Mouse (Mus musculus) neural tube, embryonic 11.5 days (tissue): Measurements from ENCODE around the gene Plin5. TPM values are rescaled to one million over a fixed set of nuclear protein-coding genes. Genes with fewer than 3 reads are reported as not detected.
"Not testable (repeated sequence)": the region's sequence is repeated elsewhere in the genome, so short reads cannot be mapped to it uniquely, and the experiment has no call there.

Experiments used
- ATAC-seq: fragments of 200-750 bp; cut with Nextera tagmentation; 2 replicates; pipeline ENCODE4 v1.8.0; 2017; ENCODE audit warnings: moderate number of reproducible peaks, mild to moderate bottlenecking, moderate TSS enrichment, moderate library complexity; ENCODE audit not compliant: insufficient read depth, low FRiP score, low TSS enrichment
- DNase-seq: peaks from one replicate; pipeline ENCODE4 v3.0.0-alpha.2; 2015; ENCODE audit warnings: low spot score
- H3K27ac ChIP-seq: fragments of 300-500 bp; sonication (generic); 2 replicates; pipeline ENCODE4 v1.5.1; 2014; ENCODE audit warnings: low read depth, mild to moderate bottlenecking, low read length
- H3K27me3 ChIP-seq: fragments of 300-500 bp; sonication (generic); 2 replicates; pipeline ENCODE4 v1.6.1; 2014; ENCODE audit warnings: mild to moderate bottlenecking, low read length, mixed read lengths; ENCODE audit not compliant: control insufficient read depth, insufficient read depth
- H3K36me3 ChIP-seq: fragments of 300-500 bp; sonication (generic); 2 replicates; pipeline ENCODE4 v1.6.1; 2014; ENCODE audit warnings: mild to moderate bottlenecking, low read length, moderate library complexity, mixed read lengths; ENCODE audit not compliant: control insufficient read depth, insufficient read depth
- H3K4me1 ChIP-seq: fragments of 300-500 bp; sonication (generic); 2 replicates; pipeline ENCODE4 v1.6.1; 2014; ENCODE audit warnings: low read length, mixed read lengths; ENCODE audit not compliant: control insufficient read depth, insufficient read depth
- H3K4me2 ChIP-seq: fragments of 300-500 bp; sonication (generic); 2 replicates; pipeline ENCODE4 v1.6.1; 2014; ENCODE audit warnings: low read depth, mild to moderate bottlenecking, moderate library complexity
- H3K4me3 ChIP-seq: fragments of 300-500 bp; sonication (generic); 2 replicates; pipeline ENCODE4 v1.5.1; 2014; ENCODE audit warnings: low read depth, low read length
- H3K9ac ChIP-seq: fragments of 300-500 bp; sonication (generic); 2 replicates; pipeline ENCODE4 v1.6.1; 2014; ENCODE audit warnings: mild to moderate bottlenecking, low read length
- H3K9me3 ChIP-seq: fragments of 300-500 bp; sonication (generic); 2 replicates; pipeline ENCODE4 v1.6.1; 2016; ENCODE audit warnings: low read length; ENCODE audit not compliant: control insufficient read depth
- WGBS: fragments of 180-500 bp; shearing (Covaris S2); extraction: QIAGEN DNeasy Blood & Tissue Kit; methylation state at CpG from one replicate; pipeline ENCODE4 v1.1.7; 2014; 5-methylcytosine and 5-hydroxymethylcytosine counted together
- polyA plus RNA-seq: library from polyadenylated mRNA; unstranded; fragments of >200 nt; fragmentation: Nextera tagmentation; extraction: Ambion mirVana; gene quantifications from 2 replicates; pipeline ENCODE4 v1.2.1, GENCODE M21; 2014

Gene Plin5
- polyA plus RNA-seq, 1 experiment from 2014 or later: 0.23 TPM

GRCm38 (mm10) chr17:56106981-56107380, 10.4 kb downstream of the Plin5 start:
- Histone ChIP-seq H3K9me3 (no peaks in the 10 kb centered on the region), H3K27me3 (no peaks in the 10 kb centered on the region), H3K36me3 (peaks cover 10% of the 10 kb centered on the region), H3K9ac (no peak overlapping the region), H3K27ac (no peak overlapping the region), H3K4me3 (no peak overlapping the region), H3K4me1 (no peaks in the 10 kb centered on the region), H3K4me2 (no peak overlapping the region)
- WGBS: 78% methylated on average over 4 of the region's 4 CpGs
- ATAC-seq (no peak), DNase-seq (no peak)

- not testable (repeated sequence) for H3K27me3 ChIP-seq, H3K4me1 ChIP-seq, H3K4me3 ChIP-seq, H3K4me2 ChIP-seq, H3K9me3 ChIP-seq, ATAC-seq, DNase-seq, H3K9ac ChIP-seq, H3K27ac ChIP-seq
- WGBS: 93% methylated on average over 4 of the region's 4 CpGs
- peaks cover 11% of the 10 kb centered on the region for H3K36me3 ChIP-seq
Observed at GRCm38 (mm10) chr17:56106436-56106835, 11.0 kb downstream of the Plin5 start.

GRCm38 (mm10) chr17:56104821-56105220, 12.6 kb downstream of the Plin5 start:
- DNase-seq, H3K4me2 ChIP-seq, H3K27me3 ChIP-seq, H3K4me1 ChIP-seq, H3K9me3 ChIP-seq, H3K27ac ChIP-seq, ATAC-seq, H3K9ac ChIP-seq, H3K4me3 ChIP-seq: not testable (repeated sequence)
- 87% methylated on average over 2 of the region's 5 CpGs for WGBS
- H3K36me3 ChIP-seq: peaks cover 24% of the 10 kb centered on the region

GRCm38 (mm10) chr17:56103465-56104285, 13.7 kb downstream of the Plin5 start:
- ATAC-seq (no peak), DNase-seq (no peak)
- Histone ChIP-seq H3K9ac (no peak overlapping the region), H3K9me3 (no peaks in the 10 kb centered on the region), H3K4me2 (no peak overlapping the region), H3K4me3 (no peak overlapping the region), H3K27me3 (no peaks in the 10 kb centered on the region), H3K4me1 (no peaks in the 10 kb centered on the region), H3K27ac (no peak overlapping the region), H3K36me3 (peaks cover 26% of the 10 kb centered on the region)
- 98% methylated on average over 8 of the region's 8 CpGs for WGBS

GRCm38 (mm10) chr17:56102927-56103326, 14.5 kb downstream of the Plin5 start:
- no peak overlapping the region for H3K4me3 ChIP-seq
- WGBS: 94% methylated on average over 9 of the region's 9 CpGs
- H3K9me3 ChIP-seq: no peaks in the 10 kb centered on the region
- no peak overlapping the region for H3K4me2 ChIP-seq
- ATAC-seq: no peak
- H3K4me1 ChIP-seq: no peaks in the 10 kb centered on the region
- DNase-seq: no peak
- peaks cover 31% of the 10 kb centered on the region for H3K36me3 ChIP-seq
- H3K27me3 ChIP-seq: no peaks in the 10 kb centered on the region
- no peak overlapping the region for H3K9ac ChIP-seq
- no peak overlapping the region for H3K27ac ChIP-seq

GRCm38 (mm10) chr17:56102158-56102557, 15.2 kb downstream of the Plin5 start:
- Histone ChIP-seq H3K4me1 (no peaks in the 10 kb centered on the region), H3K4me2 (no peak overlapping the region), H3K4me3 (no peak overlapping the region), H3K9ac (no peak overlapping the region), H3K9me3 (no peaks in the 10 kb centered on the region), H3K27me3 (no peaks in the 10 kb centered on the region), H3K36me3 (peaks cover 36% of the 10 kb centered on the region), H3K27ac (no peak overlapping the region)
- DNase-seq: no peak
- no peak for ATAC-seq
- 91% methylated on average over 5 of the region's 5 CpGs for WGBS

GRCm38 (mm10) chr17:56100811-56101210, 16.6 kb downstream of the Plin5 start:
- Histone ChIP-seq H3K9me3 (no peaks in the 10 kb centered on the region), H3K36me3 (peaks cover 48% of the 10 kb centered on the region), H3K27ac (no peak overlapping the region), H3K4me2 (no peak overlapping the region), H3K9ac (no peak overlapping the region), H3K4me3 (no peak overlapping the region), H3K27me3 (no peaks in the 10 kb centered on the region), H3K4me1 (no peaks in the 10 kb centered on the region)
- WGBS: 84% methylated on average over 3 of the region's 3 CpGs
- ATAC-seq (no peak), DNase-seq (no peak)

- ATAC-seq: no peak
- Histone ChIP-seq H3K27ac (no peak overlapping the region), H3K36me3 (peaks cover 51% of the 10 kb centered on the region), H3K4me2 (no peak overlapping the region), H3K4me1 (no peaks in the 10 kb centered on the region), H3K9ac (no peak overlapping the region), H3K9me3 (no peaks in the 10 kb centered on the region), H3K4me3 (no peak overlapping the region), H3K27me3 (no peaks in the 10 kb centered on the region)
- DNase-seq: no peak
- WGBS: 92% methylated on average over 15 of the region's 15 CpGs
Observed at GRCm38 (mm10) chr17:56098711-56099572, 18.5 kb downstream of the Plin5 start.
